Mouse (Mus musculus): ENCODE results near the gene Zfp536.

GRCm38 (mm10) chr7:37769526-37770399, 3.7 kb downstream of the Zfp536 start:
- no peak for TF ChIP-seq EP300 (IDR thresholded peaks at IDR 0.05; ENCODE audit: low read depth)
- no peak for TF ChIP-seq CTCF (IDR thresholded peaks at IDR 0.05; ENCODE audit: low read depth)

Data from heart, postnatal 0 days (tissue).